Mouse (Mus musculus): ENCODE measurements around the gene Pml. TPM values are rescaled to one million over a fixed set of nuclear protein-coding genes. Genes with fewer than 3 reads are reported as not detected.
A peak's percentile ranks its signal among the peaks of the same experiment; 100 is the strongest.

The Pml gene
- polyA plus RNA-seq, 1 experiment from 2014 or later, result 9.7 TPM

DNA sequence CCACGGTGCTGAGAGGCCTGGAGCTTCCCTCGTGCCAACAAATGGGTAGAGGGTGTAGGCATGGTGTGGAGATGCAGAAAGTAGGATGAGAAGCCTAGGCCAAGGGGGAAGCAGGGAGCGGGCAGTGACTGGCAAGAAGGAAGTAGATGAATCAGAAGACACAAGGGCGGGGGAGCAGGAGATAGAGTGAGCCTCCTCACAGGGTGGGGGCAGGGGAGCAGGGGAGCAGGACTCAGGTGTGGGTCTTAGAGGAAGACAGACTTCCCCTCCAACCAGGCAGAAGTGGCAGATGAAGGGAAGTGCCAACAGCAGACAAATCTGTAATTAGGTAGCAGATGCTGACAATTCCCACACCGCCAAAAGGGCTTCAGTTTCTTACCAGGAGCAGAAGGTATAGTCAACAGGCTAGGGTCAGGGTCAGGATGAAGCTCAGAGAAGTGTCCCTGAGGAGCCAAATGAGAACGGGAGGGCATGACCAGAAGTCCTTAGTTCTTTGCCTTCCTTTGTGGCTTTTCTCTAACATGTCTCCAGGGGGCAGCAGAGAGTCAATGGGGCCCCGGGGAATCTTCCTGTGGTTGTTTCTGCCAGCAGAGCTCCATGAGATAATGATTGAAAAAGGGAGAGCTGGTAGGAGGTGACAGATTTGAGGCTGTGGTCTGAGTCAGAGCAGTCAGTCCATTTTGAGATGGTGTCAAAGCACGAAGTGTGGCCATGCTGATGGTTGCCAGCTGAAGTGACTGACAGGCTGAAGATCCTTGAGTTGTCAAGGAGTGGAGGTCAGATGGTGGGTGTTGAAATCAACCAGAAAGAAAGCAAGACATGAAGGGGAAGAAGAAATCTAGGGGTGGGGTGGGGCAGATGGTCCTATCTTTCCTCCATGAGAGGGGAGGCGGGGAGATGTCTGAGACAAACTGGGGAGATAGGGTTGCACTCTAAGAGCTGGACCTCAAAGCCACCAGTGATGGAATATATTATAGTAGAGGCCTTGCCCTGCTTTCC lies 23.4 kb downstream of the Pml start:
- H3K36me3 ChIP-seq, result peaks cover 32% of the 10 kb centered on the region

DNA sequence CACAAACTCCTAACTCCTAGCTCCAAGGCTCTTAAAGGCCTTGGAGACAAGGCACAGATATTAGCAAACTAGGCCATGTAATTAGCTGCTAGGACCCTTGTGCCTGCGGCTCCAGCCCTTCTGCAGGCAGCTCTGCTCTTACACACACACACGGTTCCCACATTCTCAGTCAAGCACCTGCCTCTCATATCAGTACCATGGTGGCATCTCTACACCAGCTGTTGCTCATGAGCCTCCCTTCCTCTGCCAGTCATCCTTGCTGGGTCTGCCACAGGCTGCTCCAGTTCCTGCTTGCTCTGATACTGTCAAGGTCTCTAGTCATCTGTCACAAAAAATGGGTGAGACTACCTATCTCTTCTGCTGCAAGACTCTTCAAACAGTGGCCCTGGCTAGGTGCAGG lies 25.2 kb downstream of the Pml start:
- Histone ChIP-seq H3K36me3 (peaks cover 22% of the 10 kb centered on the region), H3K27me3 (no peaks in the 10 kb centered on the region), H3K9ac (replicated peaks) (no peak overlapping the region), H3K4me3 (no peak overlapping the region), H3K4me2 (replicated peaks) (no peak overlapping the region), H3K27ac (replicated peaks) (no peak overlapping the region), H3K9me3 (no peaks in the 10 kb centered on the region), H3K4me1 (no peaks in the 10 kb centered on the region)
- WGBS, result 90% methylated on average over 2 of the region's 2 CpGs
- no peak for ATAC-seq (ENCODE audit: low FRiP score, low read depth)

More for the DNA sequence above, 23.4 kb downstream of the Pml start:
- no peak overlapping the region for H3K27ac ChIP-seq (replicated peaks)
- no peaks in the 10 kb centered on the region for H3K27me3 ChIP-seq
- WGBS, result 70% methylated on average over 9 of the region's 9 CpGs
- ATAC-seq (ENCODE audit: low FRiP score, low read depth), result no peak
- no peak overlapping the region for H3K9ac ChIP-seq (replicated peaks)
- no peak overlapping the region for H3K4me3 ChIP-seq
- no peak overlapping the region for H3K4me2 ChIP-seq (replicated peaks)
- no peaks in the 10 kb centered on the region for H3K9me3 ChIP-seq
- H3K4me1 ChIP-seq, result no peaks in the 10 kb centered on the region

DNA sequence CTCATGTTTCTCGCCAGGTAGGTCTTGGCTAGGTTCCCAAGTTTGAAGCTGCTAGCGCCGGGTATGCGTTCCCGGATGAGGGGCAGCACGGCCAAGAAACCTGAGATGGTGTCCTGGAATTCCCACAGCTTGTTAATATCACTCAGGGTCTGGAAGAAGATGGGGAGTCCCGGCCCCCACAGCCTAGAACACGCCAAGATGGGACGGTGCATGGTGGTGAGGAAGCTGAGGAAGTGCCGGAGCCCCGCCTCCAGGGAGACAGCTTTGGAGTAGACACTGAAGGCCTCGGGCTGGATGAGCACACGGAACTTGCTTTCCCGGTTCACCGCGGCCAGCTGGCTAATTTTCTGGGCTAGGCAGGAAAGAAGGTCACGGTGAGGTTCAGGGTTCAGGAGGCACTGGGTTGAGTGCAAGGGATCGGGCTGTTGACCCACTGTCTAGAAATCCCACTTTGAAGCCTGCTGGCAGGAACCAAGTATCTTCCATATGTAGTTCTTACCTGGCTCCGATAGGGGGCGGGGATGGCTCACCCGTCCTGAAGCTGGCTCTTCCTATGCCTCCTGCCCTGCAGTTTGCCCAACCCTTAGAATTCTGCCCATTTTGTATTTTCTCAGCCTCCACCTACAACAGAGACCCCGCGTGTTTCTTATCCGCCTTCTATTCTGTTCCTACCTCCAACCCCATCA lies 29.2 kb downstream of the Pml start:
- Histone ChIP-seq H3K4me1 (peaks cover 4% of the 10 kb centered on the region; the same call in 1 of the 2 replicates), H3K9ac (replicated peaks) (no peak overlapping the region), H3K36me3 (0 out of 2 replicates have a peak, but pooled peaks cover 5% of the 10 kb centered on the region), H3K27me3 (no peaks in the 10 kb centered on the region), H3K4me3 (no peak overlapping the region), H3K27ac (replicated peaks) (no peak overlapping the region), H3K4me2 (replicated peaks) (no peak overlapping the region), H3K9me3 (no peaks in the 10 kb centered on the region)
- WGBS, result 73% methylated on average over 24 of the region's 24 CpGs
- no peak for ATAC-seq (ENCODE audit: low FRiP score, low read depth)

DNA sequence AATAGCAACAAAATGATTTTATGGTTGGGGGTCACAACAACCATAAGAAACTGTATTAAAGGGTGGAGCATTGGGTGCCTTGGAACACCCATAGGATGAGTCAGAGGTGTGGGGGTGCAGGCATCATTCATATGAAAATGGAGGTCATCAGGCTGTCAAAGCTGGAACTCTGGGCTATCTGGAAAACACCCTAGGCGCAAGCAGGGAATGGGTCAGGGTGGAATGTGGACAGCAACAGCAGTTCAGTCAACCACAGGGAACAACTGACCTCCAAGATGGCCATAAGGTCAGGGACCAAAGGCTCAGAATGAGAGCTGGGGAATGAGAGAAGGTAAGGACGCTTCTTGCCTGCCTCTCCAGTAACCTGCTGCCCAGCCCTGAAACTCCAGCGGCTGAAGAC lies 31.0 kb downstream of the Pml start:
- 88% methylated on average over 3 of the region's 3 CpGs for whole genome bisulfite sequencing
- ATAC-seq (ENCODE audit: low FRiP score, low read depth), result no peak
- H3K4me2 ChIP-seq (replicated peaks), result no peak overlapping the region

DNA sequence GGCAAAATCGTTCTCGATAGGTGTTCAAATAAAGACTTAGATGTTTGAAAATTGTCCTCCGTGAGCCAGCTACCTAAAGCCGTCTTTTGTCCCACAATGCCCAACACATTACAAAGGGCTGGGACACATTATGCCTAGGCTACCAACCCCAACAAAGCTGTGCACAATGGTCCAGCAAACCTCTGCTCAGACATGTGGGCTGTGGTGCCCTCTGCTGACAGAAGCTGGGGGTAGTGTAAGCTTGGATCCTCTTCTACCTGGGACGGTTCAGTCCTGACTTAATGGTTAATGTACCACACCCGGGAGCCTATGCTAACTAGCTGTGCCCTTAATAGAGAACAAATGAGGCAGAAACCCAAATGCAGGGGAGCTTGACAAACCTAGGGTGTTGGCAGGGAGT lies 33.2 kb downstream of the Pml start:
- peaks cover 8% of the 10 kb centered on the region; the same call in 1 of the 2 replicates for H3K27me3 ChIP-seq
- H3K9ac ChIP-seq (replicated peaks), result no peak overlapping the region
- 0 out of 2 replicates have a peak, but pooled peaks cover 5% of the 10 kb centered on the region for H3K36me3 ChIP-seq
- H3K4me3 ChIP-seq, result no peak overlapping the region
- ATAC-seq (ENCODE audit: low FRiP score, low read depth), result peak; percentile 30; the same call in 1 of the 2 replicates
- H3K27ac ChIP-seq (replicated peaks), result no peak overlapping the region
- no peak overlapping the region for H3K4me2 ChIP-seq (replicated peaks)
- no peaks in the 10 kb centered on the region for H3K9me3 ChIP-seq
- H3K4me1 ChIP-seq, result peaks cover 14% of the 10 kb centered on the region
- 47% methylated on average over 6 of the region's 6 CpGs for WGBS

More for the DNA sequence above, 31.0 kb downstream of the Pml start:
- Histone ChIP-seq H3K4me3 (no peak overlapping the region), H3K27me3 (no peaks in the 10 kb centered on the region), H3K27ac (replicated peaks) (no peak overlapping the region), H3K4me1 (peaks cover 14% of the 10 kb centered on the region), H3K36me3 (0 out of 2 replicates have a peak, but pooled peaks cover 5% of the 10 kb centered on the region), H3K9ac (replicated peaks) (no peak overlapping the region), H3K9me3 (no peaks in the 10 kb centered on the region)

DNA sequence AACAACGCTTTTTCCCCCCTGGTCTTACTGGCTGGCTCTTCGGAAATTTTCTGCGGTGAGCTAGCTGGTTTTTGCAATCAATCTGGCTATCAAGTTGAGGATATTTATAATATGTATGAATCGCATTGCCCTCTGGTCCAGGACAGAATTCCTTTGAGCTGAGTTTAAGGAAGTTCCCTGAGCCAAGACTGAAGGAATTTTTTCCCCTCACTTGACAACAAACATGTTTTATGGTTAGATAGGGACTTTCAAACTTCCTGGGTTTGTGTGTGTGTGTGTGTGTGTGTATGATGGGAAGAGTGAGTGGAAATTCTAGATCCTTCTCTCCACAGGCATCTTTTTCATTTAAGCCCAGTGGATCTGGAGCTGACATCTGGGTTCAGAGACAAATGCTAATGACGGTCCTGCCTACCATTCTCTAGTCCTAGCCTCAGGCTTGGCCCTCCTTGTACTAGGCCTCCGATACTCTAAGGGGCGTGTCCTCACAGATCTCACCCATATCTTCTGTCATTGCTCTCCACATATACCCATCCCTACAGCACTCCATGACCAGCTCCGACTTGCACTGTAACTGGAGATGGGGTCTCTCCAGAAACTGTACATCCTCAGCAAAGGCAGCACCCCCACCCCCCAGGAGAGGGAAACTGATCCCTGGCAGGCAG lies 34.9 kb downstream of the Pml start:
- ATAC-seq (ENCODE audit: low FRiP score, low read depth), result no peak
- Histone ChIP-seq H3K4me3 (no peak overlapping the region), H3K27ac (replicated peaks) (no peak overlapping the region), H3K36me3 (0 out of 2 replicates have a peak, but pooled peaks cover 3% of the 10 kb centered on the region), H3K9ac (replicated peaks) (no peak overlapping the region), H3K27me3 (peaks cover 10% of the 10 kb centered on the region; the same call in 1 of the 2 replicates), H3K4me2 (replicated peaks) (no peak overlapping the region), H3K4me1 (peaks cover 14% of the 10 kb centered on the region), H3K9me3 (no peaks in the 10 kb centered on the region)
- 62% methylated on average over 8 of the region's 8 CpGs for WGBS

DNA sequence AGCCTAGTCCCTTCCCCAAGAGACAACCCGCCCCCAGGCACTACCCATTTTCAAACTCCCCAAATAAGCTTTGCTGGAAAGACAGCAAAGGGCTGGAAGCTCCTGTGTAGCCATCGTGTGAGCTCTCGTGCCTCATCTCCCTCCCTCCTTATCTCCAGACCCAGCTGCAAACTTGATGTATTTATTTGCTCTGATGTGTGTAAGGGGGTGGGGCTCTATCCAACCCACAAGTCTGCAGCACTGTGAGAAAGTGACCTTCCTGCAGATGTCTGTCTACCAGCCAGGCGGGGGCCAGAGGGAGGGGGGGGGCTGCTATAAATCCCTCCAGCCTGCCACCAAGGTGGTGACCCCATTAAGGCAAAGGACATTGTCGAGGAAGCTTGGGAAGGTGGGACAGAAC lies 35.7 kb downstream of the Pml start:
- Histone ChIP-seq H3K4me2 (replicated peaks) (no peak overlapping the region), H3K9me3 (no peaks in the 10 kb centered on the region), H3K4me3 (no peak overlapping the region), H3K4me1 (peaks cover 14% of the 10 kb centered on the region), H3K27ac (replicated peaks) (no peak overlapping the region), H3K9ac (replicated peaks) (no peak overlapping the region; the same call in 1 of the 2 replicates), H3K27me3 (peaks cover 10% of the 10 kb centered on the region; the same call in 1 of the 2 replicates), H3K36me3 (no peaks in the 10 kb centered on the region)
- ATAC-seq (ENCODE audit: low FRiP score, low read depth), result no peak
- 29% methylated on average over 5 of the region's 5 CpGs for WGBS

DNA sequence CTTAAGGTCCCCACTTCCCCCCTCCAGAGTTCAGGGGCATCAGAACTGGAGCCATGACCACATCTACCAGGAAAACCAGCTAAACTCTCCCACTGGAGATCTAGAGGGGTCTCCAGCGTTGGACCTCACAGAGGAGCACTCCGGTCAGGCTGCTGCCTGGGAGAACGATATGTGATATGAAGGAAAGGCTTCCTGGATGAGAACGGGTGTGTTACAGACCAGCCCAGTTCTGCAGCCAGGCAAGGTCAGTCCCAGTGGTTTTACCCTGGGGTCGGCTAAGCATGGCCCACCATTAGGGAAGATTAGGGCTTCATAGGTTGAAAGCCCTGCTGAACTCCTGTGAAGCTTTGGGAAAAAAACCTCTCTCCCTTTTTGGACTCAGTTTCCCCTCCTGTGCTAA lies 36.2 kb downstream of the Pml start:
- Histone ChIP-seq H3K9ac (replicated peaks) (no peak overlapping the region), H3K27me3 (peaks cover 10% of the 10 kb centered on the region), H3K4me3 (no peak overlapping the region), H3K27ac (replicated peaks) (no peak overlapping the region), H3K4me2 (replicated peaks) (no peak overlapping the region), H3K9me3 (no peaks in the 10 kb centered on the region), H3K36me3 (no peaks in the 10 kb centered on the region), H3K4me1 (peaks cover 14% of the 10 kb centered on the region)
- ATAC-seq (ENCODE audit: low FRiP score, low read depth), result no peak
- 82% methylated on average over 5 of the region's 5 CpGs for WGBS

DNA sequence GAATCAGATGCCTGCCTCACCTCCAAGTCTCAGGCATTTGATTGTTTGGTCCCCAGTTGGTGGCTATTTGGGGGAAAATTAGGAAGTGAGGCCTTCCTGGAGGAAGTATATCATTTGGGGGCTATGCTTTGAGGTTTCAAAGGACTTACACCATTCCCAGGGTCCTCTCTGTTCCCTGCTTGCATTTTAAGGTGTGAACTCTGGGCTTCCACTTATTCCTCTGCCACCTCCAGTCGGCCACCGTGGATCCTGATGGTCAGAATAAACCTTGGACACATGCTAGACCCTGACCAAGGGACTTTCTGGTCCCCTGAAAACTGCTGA lies 39.3 kb downstream of the Pml start:
- no peak for ATAC-seq (ENCODE audit: low FRiP score, low read depth)
- peaks cover 14% of the 10 kb centered on the region for H3K4me1 ChIP-seq
- 93% methylated on average over 2 of the region's 2 CpGs for WGBS

DNA sequence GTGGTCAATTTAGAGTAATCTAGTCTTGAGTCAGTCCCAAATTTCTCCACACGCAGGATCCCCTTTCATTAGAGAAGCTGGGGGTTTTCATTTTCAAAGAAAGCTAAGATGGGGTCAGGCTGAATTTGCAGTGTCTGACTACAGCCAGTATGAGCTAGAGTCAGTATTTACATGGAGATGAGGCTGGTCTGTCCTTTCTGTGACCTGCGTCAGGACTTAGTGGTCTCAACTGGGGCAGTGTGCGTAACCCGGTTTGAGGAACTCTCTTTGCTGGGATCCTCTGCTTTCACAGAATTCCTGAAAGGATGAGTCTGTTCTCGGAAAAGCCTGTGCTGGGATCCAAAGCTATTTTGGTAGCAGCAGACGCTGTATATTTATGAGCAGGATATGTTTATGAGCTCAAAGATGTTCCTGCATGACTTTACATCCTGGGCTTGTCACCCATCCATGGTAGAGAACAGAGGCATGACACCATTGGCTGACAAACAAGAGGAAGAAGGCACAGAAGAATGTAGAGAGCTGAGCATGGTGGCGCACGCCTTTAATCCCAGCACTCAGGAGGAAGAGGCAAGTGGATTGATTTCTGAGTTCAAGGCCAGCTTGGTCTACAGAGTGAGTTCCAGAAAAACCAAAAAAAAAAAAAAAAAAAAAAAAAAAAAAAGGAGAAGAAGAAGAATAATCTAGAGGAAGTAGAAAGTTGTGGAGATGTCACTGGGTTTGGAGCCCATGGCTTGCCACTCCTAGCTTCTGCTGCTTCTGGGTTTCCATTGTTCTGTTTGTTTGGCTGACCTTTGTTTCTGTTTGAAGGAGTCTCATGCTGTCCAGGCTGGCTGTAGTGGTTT lies 39.9 kb downstream of the Pml start:
- Histone ChIP-seq H3K27ac (replicated peaks) (no peak overlapping the region), H3K4me3 (no peak overlapping the region), H3K27me3 (peaks cover 30% of the 10 kb centered on the region), H3K36me3 (no peaks in the 10 kb centered on the region), H3K4me2 (replicated peaks) (no peak overlapping the region), H3K9me3 (no peaks in the 10 kb centered on the region), H3K4me1 (peaks cover 16% of the 10 kb centered on the region), H3K9ac (replicated peaks) (no peak overlapping the region)
- ATAC-seq (ENCODE audit: low FRiP score, low read depth), result no peak
- WGBS, result 76% methylated on average over 8 of the region's 8 CpGs

More for the DNA sequence above, 39.3 kb downstream of the Pml start:
- H3K27me3 ChIP-seq, result peaks cover 24% of the 10 kb centered on the region
- no peak overlapping the region for H3K9ac ChIP-seq (replicated peaks)
- no peak overlapping the region for H3K4me3 ChIP-seq
- no peak overlapping the region for H3K4me2 ChIP-seq (replicated peaks)
- no peak overlapping the region for H3K27ac ChIP-seq (replicated peaks)
- H3K36me3 ChIP-seq, result no peaks in the 10 kb centered on the region
- no peaks in the 10 kb centered on the region for H3K9me3 ChIP-seq

DNA sequence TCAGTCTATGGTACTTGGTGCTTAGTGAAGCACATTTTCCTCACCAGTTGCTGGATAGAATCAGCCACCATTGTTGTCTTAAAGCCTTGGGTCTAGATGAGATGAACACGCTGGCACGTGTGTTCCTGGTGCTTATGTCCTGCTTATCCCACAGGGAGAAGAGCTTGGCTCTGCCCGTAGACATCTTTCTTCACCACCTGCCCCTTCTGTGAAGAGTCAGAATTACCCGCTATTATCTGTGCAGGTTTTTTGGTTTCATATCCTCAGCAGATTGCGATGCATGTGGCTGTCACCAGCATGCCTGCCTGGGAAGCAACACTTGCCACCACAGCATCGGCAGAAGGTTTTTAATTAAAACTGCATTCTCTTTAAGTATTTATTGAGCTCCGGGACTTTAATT lies 43.6 kb downstream of the Pml start:
- Histone ChIP-seq H3K4me2 (replicated peaks) (peak overlapping the region; percentile 52), H3K4me1 (peaks cover 43% of the 10 kb centered on the region), H3K4me3 (no peak overlapping the region), H3K36me3 (no peaks in the 10 kb centered on the region), H3K9me3 (no peaks in the 10 kb centered on the region), H3K27me3 (peaks cover 58% of the 10 kb centered on the region), H3K9ac (replicated peaks) (no peak overlapping the region), H3K27ac (replicated peaks) (no peak overlapping the region)
- ATAC-seq (ENCODE audit: low FRiP score, low read depth), result no peak
- WGBS, result 77% methylated on average over 7 of the region's 7 CpGs

Data from midbrain, embryonic 12.5 days (tissue).